33 mouse cellular contexts compared by ENCODE assay signal in the genomic region with DNA sequence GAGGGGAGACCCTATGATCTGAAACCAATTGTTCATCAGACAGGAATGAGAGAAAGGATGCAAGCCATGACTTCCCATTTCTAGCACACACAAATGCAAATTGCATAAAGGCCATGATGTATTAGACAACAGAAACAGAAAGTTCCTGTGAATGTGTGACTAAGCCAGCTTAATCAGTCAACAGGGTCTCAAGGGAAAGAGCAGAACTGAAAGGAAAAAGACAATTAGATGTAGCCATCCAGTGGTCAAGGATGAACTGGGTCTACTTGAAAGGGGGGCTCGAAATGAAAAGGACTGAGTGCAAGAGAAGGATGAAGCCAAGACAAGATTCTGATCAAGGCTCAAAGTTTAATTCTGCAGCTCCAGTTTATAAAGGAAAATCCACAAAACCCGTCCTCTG. TPM values are rescaled to one million over a fixed set of nuclear protein-coding genes. Genes with fewer than 3 reads are reported as not detected.
"Had no signal": no experiment of that assay in that cellular context is flagged by ENCODE, and none has a peak within 500 bp of the region (broad histone marks: within the 10 kb centered on the region; RNA-seq: fewer than 3 reads in every experiment).

No protein-coding gene starts in this region.

- H3K9ac ChIP-seq: embryonic facial prominence, embryonic 12.5 days; embryonic facial prominence, embryonic 13.5 days; embryonic facial prominence, embryonic 15.5 days; forebrain, embryonic 12.5 days; forebrain, embryonic 13.5 days; forebrain, embryonic 15.5 days; forebrain, postnatal 0 days had no signal

- H3K4me3 ChIP-seq: embryonic facial prominence, embryonic 10.5 days; embryonic facial prominence, embryonic 12.5 days; embryonic facial prominence, embryonic 13.5 days; embryonic facial prominence, embryonic 15.5 days; erythroblast, embryonic 14.5 days; forebrain, embryonic 10.5 days; forebrain, embryonic 12.5 days; forebrain, embryonic 13.5 days; forebrain, embryonic 15.5 days; gastrocnemius, adult 2 months had no signal

- H3K4me1 ChIP-seq: embryonic facial prominence, embryonic 10.5 days; embryonic facial prominence, embryonic 12.5 days; embryonic facial prominence, embryonic 13.5 days; embryonic facial prominence, embryonic 15.5 days; forebrain, embryonic 12.5 days; forebrain, embryonic 13.5 days; forebrain, embryonic 15.5 days had no signal

- H3K36me3 ChIP-seq: embryonic facial prominence, embryonic 10.5 days; embryonic facial prominence, embryonic 12.5 days; embryonic facial prominence, embryonic 13.5 days; embryonic facial prominence, embryonic 15.5 days; forebrain, embryonic 10.5 days; forebrain, embryonic 12.5 days; forebrain, embryonic 15.5 days had no signal

- ATAC-seq: forebrain, embryonic 13.5 days; forebrain, embryonic 14.5 days; forebrain, embryonic 15.5 days; forebrain, embryonic 16.5 days; forebrain, postnatal 0 days had no signal

- H3K4me2 ChIP-seq: embryonic facial prominence, embryonic 12.5 days; embryonic facial prominence, embryonic 13.5 days; embryonic facial prominence, embryonic 15.5 days; forebrain, embryonic 12.5 days; forebrain, embryonic 13.5 days; forebrain, embryonic 15.5 days had no signal

- H3K9me3 ChIP-seq: embryonic facial prominence, embryonic 10.5 days; embryonic facial prominence, embryonic 12.5 days; embryonic facial prominence, embryonic 13.5 days; embryonic facial prominence, embryonic 15.5 days; forebrain, embryonic 10.5 days; forebrain, embryonic 12.5 days; forebrain, embryonic 13.5 days; forebrain, embryonic 15.5 days had no signal

- H3K27me3 ChIP-seq: embryonic facial prominence, embryonic 12.5 days; embryonic facial prominence, embryonic 13.5 days; embryonic facial prominence, embryonic 15.5 days; forebrain, embryonic 12.5 days; forebrain, embryonic 13.5 days; forebrain, embryonic 15.5 days had no signal

- DNase-seq: cerebellum, adult 2 months; cerebellum, adult 8-10 months; cerebellum, adult 9-10 months; cerebellum, adult 9-11 months; cerebellum, postnatal 10 days; cerebellum, postnatal 14 days; cerebellum, postnatal 25 days; cerebellum, postnatal 36 days; embryo, embryonic 11 days; forebrain, postnatal 0 days; gastrocnemius, adult 2 months; gastrocnemius, postnatal 10 days; gastrocnemius, postnatal 14 days; gastrocnemius, postnatal 25 days; gastrocnemius, postnatal 36 days; heart, adult 11 months; heart, adult 18-20 months had no signal

- H3K27ac ChIP-seq: embryonic facial prominence, embryonic 10.5 days; embryonic facial prominence, embryonic 12.5 days; embryonic facial prominence, embryonic 13.5 days; embryonic facial prominence, embryonic 15.5 days; forebrain, embryonic 10.5 days; forebrain, embryonic 12.5 days; forebrain, embryonic 13.5 days; forebrain, embryonic 15.5 days; gastrocnemius, adult 2 months had no signal

RNA-seq across cellular contexts. Expression of a gene that starts 58.1 kb away (rescaled TPM):
- polyA plus RNA-seq: cerebellum, adult 2 months; embryonic facial prominence, embryonic 11.5 days; embryonic facial prominence, embryonic 12.5 days; embryonic facial prominence, embryonic 13.5 days; embryonic facial prominence, embryonic 14.5 days; erythroblast, embryonic 14.5 days; forebrain, embryonic 10.5 days; forebrain, embryonic 11.5 days; forebrain, embryonic 15.5 days; forebrain, postnatal 0 days; frontal cortex, adult 2 months; gonadal fat pad, adult 2 months had no signal
